11 mouse cellular contexts compared by ENCODE assay signal in genomic region chr5:35687098-35687497, GRCm38 (mm10). TPM values are rescaled to one million over a fixed set of nuclear protein-coding genes. Genes with fewer than 3 reads are reported as not detected.
DNase-seq lines count a peak whose midpoint lies in the region; ATAC-seq and TF ChIP-seq lines count a peak whose summit lies in the region.
"Had no signal": no experiment of that assay in that cellular context is flagged by ENCODE, and none has a peak within 500 bp of the region (broad histone marks: within the 10 kb centered on the region; RNA-seq: fewer than 3 reads in every experiment).

No protein-coding gene starts in this region.

- H3K36me3 ChIP-seq in forebrain, embryonic 10.5 days (replicated peaks): no peaks in the 10 kb centered on the region
- H3K36me3 ChIP-seq in forebrain, postnatal 0 days (ENCODE audit: insufficient read depth): no peaks in the 10 kb centered on the region
- H3K36me3 ChIP-seq in liver, embryonic 12.5 days: no peaks in the 10 kb centered on the region
- no peaks in the 10 kb centered on the region for H3K36me3 ChIP-seq in limb, embryonic 12.5 days

- H3K4me3 ChIP-seq in forebrain, embryonic 10.5 days: no peak overlapping the region
- no peak overlapping the region for H3K4me3 ChIP-seq in forebrain, postnatal 0 days (ENCODE audit: low read depth, low read length)
- no peak overlapping the region for H3K4me3 ChIP-seq in liver, embryonic 12.5 days
- H3K4me3 ChIP-seq in limb, embryonic 12.5 days (replicated peaks): no peak overlapping the region
- H3K4me3 ChIP-seq: layer of hippocampus, adult 2 months had no signal

- no peak for ATAC-seq in forebrain, postnatal 0 days
- ATAC-seq in liver, embryonic 12.5 days: no peak
- peak; percentile 71; the same call in 1 of the 2 replicates for ATAC-seq in limb, embryonic 12.5 days (ENCODE audit: insufficient number of reproducible peaks, insufficient read depth, low FRiP score, low TSS enrichment, low read depth)

- no peaks in the 10 kb centered on the region for H3K9me3 ChIP-seq in forebrain, embryonic 10.5 days
- no peaks in the 10 kb centered on the region for H3K9me3 ChIP-seq in forebrain, postnatal 0 days (ENCODE audit: low read length)
- no peaks in the 10 kb centered on the region for H3K9me3 ChIP-seq in liver, embryonic 12.5 days (replicated peaks)
- no peaks in the 10 kb centered on the region for H3K9me3 ChIP-seq in limb, embryonic 12.5 days

- WGBS in forebrain, embryonic 10.5 days: 73% methylated on average over 5 of the region's 5 CpGs
- WGBS in forebrain, postnatal 0 days: 59% methylated on average over 5 of the region's 5 CpGs
- 44% methylated on average over 5 of the region's 5 CpGs for WGBS in liver, embryonic 12.5 days (ENCODE audit: insufficient replicate concordance)
- 48% methylated on average over 5 of the region's 5 CpGs for WGBS in limb, embryonic 12.5 days

- no peak for DNase-seq in forebrain, embryonic 10.5 days (ENCODE audit: extremely low spot score, low spot score)
- DNase-seq in forebrain, postnatal 0 days: no peak
- peak; percentile 22 for DNase-seq in liver
- peak; percentile 17 for DNase-seq in brain, embryonic 14.5 days (ENCODE audit: low read depth)
- no peak for DNase-seq in gastrocnemius, postnatal 36 days
- no peak for DNase-seq in cerebellum, adult 11-12 months
- DNase-seq: cerebellum, adult 9-11 months; gastrocnemius, postnatal 10 days had no signal

- intact Hi-C loops in gastrocnemius, postnatal 36 days (cut with DNase I): no loop called here

- no peak overlapping the region for H3K9ac ChIP-seq in forebrain, postnatal 0 days
- H3K9ac ChIP-seq in liver, embryonic 12.5 days: no peak overlapping the region
- H3K9ac ChIP-seq in limb, embryonic 12.5 days (replicated peaks): no peak overlapping the region

- H3K4me1 ChIP-seq in forebrain, embryonic 10.5 days: peaks cover 39% of the 10 kb centered on the region
- H3K4me1 ChIP-seq in forebrain, postnatal 0 days (ENCODE audit: insufficient read depth): no peaks in the 10 kb centered on the region
- H3K4me1 ChIP-seq in liver, embryonic 12.5 days: peaks cover 12% of the 10 kb centered on the region
- H3K4me1 ChIP-seq in limb, embryonic 12.5 days (replicated peaks): peaks cover 29% of the 10 kb centered on the region

- no peaks in the 10 kb centered on the region for H3K27me3 ChIP-seq in forebrain, embryonic 10.5 days (ENCODE audit: poor library complexity, severe bottlenecking)
- H3K27me3 ChIP-seq in forebrain, postnatal 0 days (ENCODE audit: insufficient read depth, low read length): no peaks in the 10 kb centered on the region
- H3K27me3 ChIP-seq in liver, embryonic 12.5 days (replicated peaks): no peaks in the 10 kb centered on the region
- H3K27me3 ChIP-seq in limb, embryonic 12.5 days: 0 out of 2 replicates have a peak, but pooled peaks cover 6% of the 10 kb centered on the region

- TF ChIP-seq CTCF in forebrain, postnatal 0 days (IDR thresholded peaks at IDR 0.05; ENCODE audit: low read depth): no peak
- TF ChIP-seq CTCF in brain, embryonic 14.5 days (IDR thresholded peaks at IDR 0.05; ENCODE audit: borderline replicate concordance, extremely low read depth, insufficient read depth, insufficient read length): no peak

- no peak for TF ChIP-seq POLR2A in brain, embryonic 14.5 days (IDR thresholded peaks at IDR 0.05; ENCODE audit: borderline replicate concordance, extremely low read depth, insufficient read depth, insufficient read length, poor library complexity, severe bottlenecking)

- H3K27ac ChIP-seq in forebrain, embryonic 10.5 days: peak overlapping the region; percentile 21; the same call in 1 of the 2 replicates
- H3K27ac ChIP-seq in forebrain, postnatal 0 days (ENCODE audit: low read depth, low read length): no peak overlapping the region
- no peak overlapping the region for H3K27ac ChIP-seq in liver, embryonic 12.5 days
- H3K27ac ChIP-seq in limb, embryonic 12.5 days: 0 out of 2 replicates have a peak overlapping the region, but pooled peaks have one; percentile 45
- H3K27ac ChIP-seq: layer of hippocampus, adult 2 months had no signal

- H3K4me2 ChIP-seq in forebrain, postnatal 0 days (ENCODE audit: low read depth): no peak overlapping the region
- H3K4me2 ChIP-seq in liver, embryonic 12.5 days: no peak overlapping the region
- no peak overlapping the region for H3K4me2 ChIP-seq in limb, embryonic 12.5 days

RNA-seq across cellular contexts. Expression of gene Htra3, which starts 7.5 kb away (rescaled TPM):
- polyA plus RNA-seq in forebrain, embryonic 10.5 days (2016; fragmentation: Nextera tagmentation; extraction: Ambion mirVana): 3.1 and 3.6 TPM in 2 replicates
- 11.1 and 13.2 TPM in 2 replicates for total RNA-seq in forebrain, postnatal 0 days (2014; rRNA removed)
- polyA plus RNA-seq in forebrain, postnatal 0 days (2015; fragmentation: Nextera tagmentation; extraction: Ambion mirVana): 16.4 and 16.9 TPM in 2 replicates
- 1.2 and 1.4 TPM in 2 replicates for polyA plus RNA-seq in liver, embryonic 12.5 days (2016; fragmentation: Nextera tagmentation; extraction: Ambion mirVana)
- 8.1 and 14.8 TPM in 2 replicates for polyA plus RNA-seq in brain, embryonic 14.5 days (2012; rRNA removed)
- polyA plus RNA-seq in limb, embryonic 12.5 days (2016; fragmentation: Nextera tagmentation; extraction: Ambion mirVana): 3.4 and 4.5 TPM in 2 replicates
- total RNA-seq in gastrocnemius, postnatal 36 days (2021): 10 to 100 TPM; 39.4 to 40.5 TPM

RNA-seq across cellular contexts. Expression of gene Sh3tc1, which starts 52.7 kb away (rescaled TPM):
- 3.9 and 4.5 TPM in 2 replicates for polyA plus RNA-seq in forebrain, embryonic 10.5 days (2016; fragmentation: Nextera tagmentation; extraction: Ambion mirVana)
- 1.8 and 2.8 TPM in 2 replicates for total RNA-seq in forebrain, postnatal 0 days (2014; rRNA removed)
- 0.99 and 1.2 TPM in 2 replicates for polyA plus RNA-seq in forebrain, postnatal 0 days (2015; fragmentation: Nextera tagmentation; extraction: Ambion mirVana)
- polyA plus RNA-seq in liver, embryonic 12.5 days (2016; fragmentation: Nextera tagmentation; extraction: Ambion mirVana): 3.3 and 3.8 TPM in 2 replicates
- 1.2 and 1.8 TPM in 2 replicates for polyA plus RNA-seq in brain, embryonic 14.5 days (2012; rRNA removed)
- 4.3 and 5.6 TPM in 2 replicates for polyA plus RNA-seq in limb, embryonic 12.5 days (2016; fragmentation: Nextera tagmentation; extraction: Ambion mirVana)
- total RNA-seq in gastrocnemius, postnatal 36 days (2021): 1 to 10 TPM; 2.0 to 3.2 TPM

Comparison
In these comparisons a context has a peak if more than half of its experiments do, and no peak if none do; other contexts are left out.
1. H3K27ac ChIP-seq: peak in forebrain, embryonic 10.5 days (single experiment) and limb, embryonic 12.5 days (single experiment); none in forebrain, postnatal 0 days (single experiment) and liver, embryonic 12.5 days (single experiment).
2. DNase-seq: peak in liver (single experiment) and brain, embryonic 14.5 days (single experiment); none in forebrain, embryonic 10.5 days (single experiment), forebrain, postnatal 0 days (single experiment), gastrocnemius, postnatal 36 days (0 of 2) and cerebellum, adult 11-12 months (single experiment).